Mouse (Mus musculus) mouse embryonic stem cell (cell line): Measurements from ENCODE around the gene Prkag1.

ENCODE experiments used
- in situ Hi-C, 2 experiments: fragments of 300-500 bp; cut with MboI; formaldehyde crosslinking; loops; 1 replicate in 1 of 2; 3 replicates in 1 of 2; pipeline ENCODE4 v1.14.3; 2019 to 2020; ENCODE audit warnings: low sequenced_read_pairs in 2 of 2, low pct_unique_long_range_greater_than_20kb in 1 of 2, mixed read lengths in 1 of 2; ENCODE audit not compliant: unreplicated experiment in 1 of 2

Gene Prkag1

DNA sequence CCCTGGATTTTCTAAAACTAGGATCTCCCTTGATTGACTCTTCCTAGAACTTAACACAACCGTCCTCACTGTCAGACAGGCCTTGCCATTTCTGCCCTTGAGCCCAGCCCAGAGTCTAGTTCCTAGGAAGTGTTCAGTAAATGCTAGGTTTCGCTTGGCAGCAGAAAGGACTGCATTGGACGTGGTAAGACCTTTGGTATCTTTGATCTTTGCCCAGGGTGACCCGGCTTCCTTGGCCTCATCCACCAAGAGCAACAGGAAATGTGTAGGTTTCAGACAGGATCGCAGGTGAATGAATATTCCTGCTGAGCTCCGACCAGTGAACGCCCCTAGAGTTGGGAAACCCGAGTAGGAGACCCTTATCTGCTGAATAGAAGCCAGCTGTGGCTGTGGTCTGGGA lies 28.4 kb downstream of the Prkag1 start:
- in situ Hi-C loops = no loop called here

GRCm38 (mm10) chr15:98799396-98799795 lies 31.9 kb downstream of the Prkag1 start:
- in situ Hi-C loops = loop anchor here in 1 of 2 experiments (10.0 to 25.0 kb wide), 2 partner anchors 295 to 787 kb away; partner anchors contain the start of genes Col2a1 and Dnajc22

DNA sequence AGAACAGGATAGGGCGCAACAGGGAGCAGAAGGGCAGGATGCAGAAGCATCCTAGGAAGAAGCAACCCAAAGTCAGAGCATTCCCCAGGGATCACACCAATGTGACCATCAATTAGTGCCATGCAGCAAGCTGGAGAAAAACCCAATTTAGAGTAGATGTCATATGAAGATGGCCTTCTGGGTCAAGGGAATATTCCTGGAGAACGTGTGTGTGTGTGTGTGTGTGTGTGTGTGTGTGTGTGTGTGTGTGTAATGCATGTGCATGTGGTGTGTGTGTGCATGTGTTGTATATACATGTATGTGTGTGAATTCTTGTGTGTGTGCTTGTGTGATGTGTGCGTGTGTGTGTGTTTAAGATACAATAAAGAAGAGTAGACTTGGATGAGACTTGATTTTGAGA lies 32.4 kb downstream of the Prkag1 start:
- in situ Hi-C loops = loop anchor here in 1 of 2 experiments (10.0 to 25.0 kb wide), 2 partner anchors 296 to 787 kb away; partner anchors contain the start of genes Col2a1 and Dnajc22

DNA sequence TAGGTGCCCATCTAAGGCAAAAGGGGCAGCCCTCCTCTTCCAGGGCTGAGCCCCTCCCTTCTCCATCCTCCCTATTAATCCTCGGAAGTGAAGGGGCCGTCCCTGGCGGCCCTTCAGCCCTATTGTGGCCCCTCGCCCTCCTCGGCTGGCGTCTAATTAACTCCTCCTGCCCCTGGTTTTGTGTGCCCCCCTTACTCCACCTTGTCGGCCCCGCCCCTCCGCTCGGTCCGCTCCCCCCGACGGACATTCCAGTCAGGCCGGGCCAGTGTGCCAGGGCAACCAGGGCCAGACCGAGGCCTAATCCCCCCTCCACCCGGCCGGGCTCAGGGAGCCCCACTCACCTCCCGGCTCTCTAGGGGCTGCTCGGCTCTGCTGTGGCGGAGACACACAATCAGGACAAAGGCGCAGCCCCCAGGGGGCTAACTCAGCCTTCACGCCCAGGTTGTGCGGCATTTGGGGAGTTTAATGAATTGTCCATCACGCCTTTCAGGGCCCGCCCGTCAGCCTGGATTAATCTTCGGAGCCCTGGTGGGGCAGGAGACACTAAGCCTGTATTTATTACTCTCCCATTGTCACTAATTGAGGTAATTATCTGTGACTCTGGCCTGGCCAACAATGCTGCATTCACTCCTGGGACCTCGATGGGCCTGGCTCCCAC lies 33.4 kb downstream of the Prkag1 start:
- in situ Hi-C loops = loop anchor here in 1 of 2 experiments (10.0 to 25.0 kb wide), 2 partner anchors 297 to 786 kb away; partner anchors contain the start of genes Col2a1 and Dnajc22

- in situ Hi-C loops = loop anchor here in 1 of 2 experiments (10.0 to 25.0 kb wide), 2 partner anchors 298 to 785 kb away; partner anchors contain the start of genes Col2a1 and Dnajc22
Measured at GRCm38 (mm10) chr15:98796803-98797595, 34.3 kb downstream of the Prkag1 start.

DNA sequence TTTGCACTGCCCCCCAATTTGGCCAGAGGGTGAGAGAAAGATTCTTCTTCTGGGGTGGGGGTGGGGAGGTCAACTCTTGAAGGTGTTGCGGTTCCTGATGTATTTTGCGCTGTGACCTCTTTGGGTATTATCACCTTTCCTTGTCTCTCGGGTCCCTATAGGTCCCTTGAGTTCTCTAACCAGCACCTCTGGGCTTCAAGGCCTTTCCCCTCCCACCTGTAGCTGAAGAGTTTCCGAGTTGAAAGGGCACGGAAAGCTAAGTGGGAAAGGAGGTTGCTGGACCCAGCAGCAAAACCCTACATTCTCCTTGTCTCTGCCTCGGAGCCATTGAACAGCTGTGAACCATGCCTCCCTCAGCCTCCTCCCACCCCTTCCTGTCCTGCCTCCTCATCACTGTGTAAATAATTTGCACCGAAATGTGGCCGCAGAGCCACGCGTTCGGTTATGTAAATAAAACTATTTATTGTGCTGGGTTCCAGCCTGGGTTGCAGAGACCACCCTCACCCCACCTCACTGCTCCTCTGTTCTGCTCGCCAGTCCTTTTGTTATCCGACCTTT lies 38.1 kb downstream of the Prkag1 start:
- in situ Hi-C loops = loop anchor here in 1 of 2 experiments (10.0 to 25.0 kb wide), 2 partner anchors 302 to 781 kb away; partner anchors contain the start of genes Col2a1 and Dnajc22

- in situ Hi-C loops = loop anchor here in 1 of 2 experiments (10.0 to 25.0 kb wide), 2 partner anchors 302 to 780 kb away; partner anchors contain the start of genes Col2a1 and Dnajc22
Measured at GRCm38 (mm10) chr15:98792233-98793020, 38.9 kb downstream of the Prkag1 start.

- in situ Hi-C loops = loop anchor here in 1 of 2 experiments (10.0 to 25.0 kb wide), 2 partner anchors 303 to 779 kb away; partner anchors contain the start of genes Col2a1 and Dnajc22
Measured at GRCm38 (mm10) chr15:98791771-98792170, 39.5 kb downstream of the Prkag1 start.

- in situ Hi-C loops = loop anchor here in 1 of 2 experiments (10.0 to 25.0 kb wide), 2 partner anchors 304 to 779 kb away; partner anchors contain the start of genes Col2a1 and Dnajc22
Measured at GRCm38 (mm10) chr15:98791221-98791620, 40.1 kb downstream of the Prkag1 start.

GRCm38 (mm10) chr15:98790761-98791160 lies 40.6 kb downstream of the Prkag1 start:
- in situ Hi-C loops = loop anchor here in 1 of 2 experiments (10.0 to 25.0 kb wide), 2 partner anchors 304 to 778 kb away; partner anchors contain the start of genes Col2a1 and Dnajc22

GRCm38 (mm10) chr15:98789661-98790535 lies 41.4 kb downstream of the Prkag1 start, which contains the start of gene Wnt1:
Wnt1 (plus strand) TSS chr15:98789857.
- in situ Hi-C loops = loop anchor here in 1 of 2 experiments (10.0 to 25.0 kb wide), 2 partner anchors 305 to 778 kb away; partner anchors contain the start of genes Col2a1 and Dnajc22

DNA sequence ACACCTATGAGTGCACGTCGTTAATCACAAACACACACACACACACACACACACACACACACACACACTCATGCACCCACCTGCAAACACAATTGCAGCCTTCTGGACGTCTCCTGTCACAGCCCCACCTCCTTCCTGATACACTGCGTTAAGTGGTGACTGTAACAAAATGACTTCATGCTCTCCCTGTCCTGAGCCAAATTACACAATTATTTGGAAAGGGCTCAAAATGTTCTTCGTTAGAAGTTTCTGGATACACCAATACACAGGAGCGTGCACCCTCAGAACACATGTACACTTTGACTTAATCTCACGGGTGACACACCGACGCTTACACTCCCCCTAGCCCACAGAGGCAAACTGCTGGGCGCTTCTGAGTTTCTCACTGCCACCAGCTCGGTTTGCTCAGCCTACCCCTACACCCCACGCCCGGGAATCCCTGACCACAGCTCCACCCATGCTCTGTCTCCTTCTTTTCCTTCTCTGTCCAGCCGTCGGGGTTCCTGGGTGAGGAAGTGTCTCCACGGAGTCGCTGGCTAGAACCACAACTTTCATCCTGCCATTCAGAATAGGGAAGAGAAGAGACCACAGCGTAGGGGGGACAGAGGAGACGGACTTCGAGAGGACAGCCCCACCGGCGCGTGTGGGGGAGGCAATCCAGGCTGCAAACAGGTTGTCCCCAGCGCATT lies 42.2 kb downstream of the Prkag1 start:
- in situ Hi-C loops = loop anchor here in 1 of 2 experiments (25.0 kb wide), 1 partner anchor 777 kb away; the partner anchor contains the start of gene Col2a1

DNA sequence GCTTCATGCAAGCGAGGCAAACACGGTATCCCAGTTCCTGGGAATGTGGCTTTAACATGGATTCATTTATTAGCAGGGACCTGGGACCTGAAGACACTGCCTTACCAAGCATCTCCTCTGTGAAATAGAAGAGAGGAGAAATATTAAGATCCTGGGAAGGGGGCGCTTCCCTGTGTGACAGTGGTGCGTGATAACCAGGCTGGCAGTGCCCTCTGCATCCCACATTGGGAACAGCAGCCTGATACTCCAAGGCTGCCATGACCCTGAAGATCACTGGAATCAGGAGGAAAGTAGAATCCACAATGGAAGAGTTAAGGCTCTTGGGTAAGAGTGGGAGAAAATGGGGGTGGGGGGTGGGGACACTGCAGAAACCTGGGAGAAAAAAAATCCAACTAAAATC lies 43.4 kb downstream of the Prkag1 start:
- in situ Hi-C loops = loop anchor here in 1 of 2 experiments (25.0 kb wide), 1 partner anchor 776 kb away; the partner anchor contains the start of gene Col2a1

DNA sequence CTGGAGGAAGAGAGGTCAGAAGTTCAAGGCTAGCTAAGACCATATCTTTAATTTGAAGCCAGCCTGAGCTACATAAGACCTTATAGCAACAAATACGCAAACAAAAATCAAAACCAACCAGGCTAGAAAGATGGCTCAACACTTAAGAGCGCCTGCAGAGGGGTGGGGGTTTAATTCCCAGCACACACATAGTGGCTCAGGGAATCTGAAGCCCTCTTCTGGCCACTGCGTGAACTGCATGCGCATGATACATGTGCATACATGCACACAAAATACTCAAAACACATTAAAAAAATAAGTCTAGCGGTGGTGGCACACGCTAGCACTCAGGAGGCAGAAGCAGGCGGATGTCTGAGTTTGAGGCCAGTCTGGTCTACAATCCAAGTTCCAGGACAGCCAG lies 45.6 kb downstream of the Prkag1 start:
- in situ Hi-C loops = loop anchor here in 1 of 2 experiments (25.0 kb wide), 1 partner anchor 773 kb away; the partner anchor contains the start of gene Col2a1

GRCm38 (mm10) chr15:98781166-98781565 lies 50.2 kb downstream of the Prkag1 start:
- in situ Hi-C loops = loop anchor here in 1 of 2 experiments (25.0 kb wide), 1 partner anchor 769 kb away; the partner anchor contains the start of gene Col2a1

DNA sequence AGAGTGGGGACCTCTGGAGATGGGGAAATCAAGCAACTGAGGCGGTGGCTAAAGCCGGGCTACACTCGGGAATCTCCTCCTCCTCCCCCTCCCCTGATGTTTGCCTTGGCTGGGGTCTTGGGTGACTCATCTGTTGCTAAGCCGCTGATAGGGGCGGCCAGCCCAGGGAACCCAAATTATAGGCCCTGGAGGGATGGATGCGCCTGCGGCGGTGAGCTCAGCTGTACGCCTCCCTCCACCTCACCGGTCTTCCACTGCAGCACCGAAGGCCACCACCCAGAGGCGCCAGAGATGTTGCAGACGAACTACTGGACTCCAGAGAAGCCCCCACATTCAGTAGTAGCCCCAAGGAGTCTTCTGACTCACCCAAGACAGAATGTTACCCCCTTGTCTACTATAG lies 50.7 kb downstream of the Prkag1 start:
- in situ Hi-C loops = loop anchor here in 1 of 2 experiments (25.0 kb wide), 1 partner anchor 768 kb away; the partner anchor contains the start of gene Col2a1
